Mouse (Mus musculus) urinary bladder, postnatal 36 days (tissue): ENCODE measurements around the gene Stum.
A peak's percentile ranks its signal among the peaks of the same experiment; 100 is the strongest.

ENCODE experiments used
- DNase-seq, 2 experiments: peaks; one replicate each; pipeline ENCODE4 v3.0.0; 2022; ENCODE audit warnings: low spot score in 2 of 2, mixed read lengths in 1 of 2

Stum gene

DNA sequence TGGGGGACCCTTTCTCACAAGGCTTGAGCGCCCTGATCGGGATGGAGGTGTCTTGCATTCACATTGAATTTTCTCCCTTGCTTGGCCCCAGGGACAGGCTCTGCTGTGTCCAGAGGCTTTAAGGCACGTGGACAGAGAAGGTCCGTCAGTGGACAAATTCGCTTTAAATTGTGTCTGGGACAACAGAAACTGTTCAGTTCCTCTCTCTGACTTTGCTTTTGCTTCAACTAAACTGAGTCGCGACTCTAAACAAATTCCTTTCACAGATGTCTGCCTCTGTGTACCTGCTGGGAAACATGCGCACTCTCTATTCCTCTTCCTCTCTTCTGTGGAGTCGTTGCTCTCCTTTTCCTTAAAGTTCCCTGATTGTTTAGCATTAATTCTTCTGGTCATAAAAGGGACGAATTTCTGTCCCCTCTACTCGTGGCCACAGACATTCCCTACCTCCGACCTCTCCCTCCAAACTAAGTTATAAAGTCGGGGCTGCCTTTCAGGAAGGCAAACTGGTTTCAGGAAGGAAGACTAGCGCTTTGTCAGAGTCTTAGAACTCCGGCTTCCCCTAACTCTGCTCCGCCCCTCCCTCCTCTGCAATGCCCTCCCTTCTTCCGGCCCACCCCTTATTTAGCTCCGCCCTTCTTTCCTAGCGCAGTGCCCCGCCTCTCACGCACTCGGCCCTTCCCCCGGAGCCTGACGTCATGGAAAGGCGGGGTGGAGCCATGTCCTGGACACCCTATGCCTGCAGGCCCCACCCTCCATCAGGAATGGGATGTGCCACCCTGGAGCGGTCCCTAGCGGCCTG, 96.2 kb downstream of the Stum start:
- DNase-seq: peak; percentile 99

DNA sequence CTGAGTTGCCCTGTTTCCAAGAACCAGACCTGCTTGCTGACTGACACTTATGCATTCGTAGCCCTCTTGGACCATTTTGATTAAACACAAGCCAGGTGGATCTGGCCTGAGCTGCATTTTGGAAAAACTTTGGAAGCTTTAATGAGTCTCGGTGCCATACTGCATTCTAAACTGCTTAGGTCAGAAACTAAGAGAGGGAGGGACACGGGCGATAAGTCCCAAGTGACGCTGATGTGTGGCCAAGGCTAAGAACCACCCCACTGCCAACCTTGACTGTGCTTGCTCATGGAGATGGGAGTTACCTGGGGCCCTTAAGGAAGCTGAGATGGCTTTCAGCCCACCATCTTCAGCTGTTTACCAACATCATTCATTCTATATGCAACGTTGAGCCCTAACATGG, 98.0 kb downstream of the Stum start:
- no peak for DNase-seq

- DNase-seq: no peak
Observed at GRCm38 (mm10) chr1:180384486-180384885, 98.8 kb downstream of the Stum start.

DNA sequence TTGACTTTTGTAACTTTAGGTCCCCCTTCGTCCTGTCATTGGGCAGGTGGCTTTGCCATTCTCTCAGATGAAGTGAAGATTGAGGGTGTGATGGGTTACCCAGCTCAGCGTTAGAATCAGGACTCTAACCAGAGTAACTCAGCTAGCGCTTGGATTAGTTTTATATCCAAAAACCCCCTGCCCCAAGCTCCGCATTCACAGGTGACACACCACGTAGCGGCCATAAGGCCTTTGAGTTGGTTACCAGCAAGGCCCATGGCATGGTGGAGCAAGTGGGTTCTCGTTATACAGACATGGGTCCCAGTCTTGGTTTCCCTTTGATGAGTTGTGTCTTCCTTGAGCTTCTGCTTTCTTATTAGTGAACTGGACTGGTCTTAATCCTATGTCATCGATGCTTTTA, 99.4 kb downstream of the Stum start:
- no peak for DNase-seq
